Mouse (Mus musculus): ENCODE results near the gene Tlr6. TPM values are rescaled to one million over a fixed set of nuclear protein-coding genes. Genes with fewer than 3 reads are reported as not detected.

Gene Tlr6
- polyA plus RNA-seq, 1 experiment from 2014 or later, result 0.40 TPM

GRCm38 (mm10) chr5:64922891-64923381 is 37.0 kb downstream of the Tlr6 start:
- 83% methylated on average over 5 of the region's 5 CpGs for WGBS
- ATAC-seq (ENCODE audit: insufficient number of reproducible peaks, insufficient read depth, low FRiP score, low TSS enrichment, low read depth), result no peak
- Histone ChIP-seq H3K9ac (replicated peaks) (no peak overlapping the region), H3K27me3 (no peaks in the 10 kb centered on the region), H3K4me2 (no peak overlapping the region), H3K4me1 (replicated peaks) (no peaks in the 10 kb centered on the region), H3K4me3 (replicated peaks) (no peak overlapping the region), H3K9me3 (no peaks in the 10 kb centered on the region), H3K36me3 (no peaks in the 10 kb centered on the region), H3K27ac (no peak overlapping the region)

DNA sequence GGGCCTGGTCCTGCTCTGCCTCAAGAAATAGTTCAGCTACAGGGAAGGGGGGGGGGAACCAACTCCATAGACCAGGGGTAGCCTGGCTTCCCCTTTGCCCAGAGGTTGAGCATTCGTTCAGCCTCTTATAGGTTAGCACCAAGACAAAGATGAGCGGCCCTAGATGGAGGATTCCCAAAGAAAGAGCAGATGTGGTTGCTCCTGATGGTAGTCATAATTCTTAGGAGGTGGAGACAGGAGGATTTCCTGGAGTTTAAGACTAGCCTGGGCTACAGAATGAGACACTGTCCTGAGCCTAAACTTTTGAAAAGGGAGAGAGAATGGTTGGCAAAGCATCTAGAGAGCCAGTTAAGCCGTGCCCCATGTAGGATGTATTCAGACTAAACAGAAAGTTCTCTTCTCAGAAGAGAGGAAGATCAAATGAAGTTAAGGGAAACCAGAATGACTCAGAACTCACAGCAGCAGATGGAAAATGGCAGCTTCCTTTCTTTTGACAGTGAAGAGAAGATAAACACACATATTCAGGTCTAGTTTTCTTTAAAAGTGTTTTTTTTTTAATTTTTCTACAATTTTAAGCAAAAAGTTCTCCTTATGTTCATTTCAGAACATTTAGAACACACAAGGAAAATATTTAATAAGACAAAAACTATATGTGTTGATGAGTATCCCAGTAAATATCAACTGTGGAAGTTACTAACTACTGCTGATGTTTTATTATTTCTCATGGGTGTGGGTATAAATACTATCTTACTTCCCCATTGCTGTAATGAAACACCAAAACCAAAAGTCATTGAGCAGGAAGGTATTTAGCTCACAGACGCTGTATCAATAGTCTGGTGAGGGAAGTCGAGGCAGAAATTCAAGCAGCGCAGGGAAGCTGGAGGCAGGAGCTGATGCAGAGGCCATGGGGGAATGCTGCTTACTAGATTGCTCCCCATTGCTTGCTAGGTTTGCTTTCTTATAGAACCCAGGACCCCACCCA is 41.0 kb downstream of the Tlr6 start:
- no peaks in the 10 kb centered on the region for H3K36me3 ChIP-seq
- H3K27me3 ChIP-seq, result no peaks in the 10 kb centered on the region
- H3K4me1 ChIP-seq (replicated peaks), result no peaks in the 10 kb centered on the region
- H3K4me3 ChIP-seq (replicated peaks), result no peak overlapping the region
- no peak overlapping the region for H3K9ac ChIP-seq (replicated peaks)
- H3K9me3 ChIP-seq, result peaks cover 10% of the 10 kb centered on the region; the same call in 1 of the 2 replicates
- no peak overlapping the region for H3K4me2 ChIP-seq
- WGBS, result 90% methylated on average over 6 of the region's 6 CpGs
- no peak for ATAC-seq (ENCODE audit: insufficient number of reproducible peaks, insufficient read depth, low FRiP score, low TSS enrichment, low read depth)
- H3K27ac ChIP-seq, result no peak overlapping the region

DNA sequence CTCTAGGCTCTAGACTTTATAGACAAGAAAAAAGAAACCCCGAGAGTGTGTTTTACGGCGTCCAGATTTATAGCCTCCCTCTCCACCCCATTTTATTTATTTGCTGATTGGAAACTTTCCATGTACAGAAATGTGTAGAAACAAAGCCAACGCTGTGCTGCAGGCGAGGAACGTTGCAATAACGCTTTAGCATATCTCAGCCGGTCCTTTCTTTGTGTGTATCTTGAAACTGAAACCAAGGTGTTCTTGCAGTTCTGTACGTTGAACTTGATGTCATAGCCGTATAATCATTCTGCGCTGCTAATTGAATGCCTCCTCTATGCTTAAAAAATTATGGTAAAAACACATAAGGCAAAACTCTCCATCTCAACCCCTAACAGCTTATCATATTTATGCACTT is 42.2 kb downstream of the Tlr6 start:
- no peak for ATAC-seq (ENCODE audit: insufficient number of reproducible peaks, insufficient read depth, low FRiP score, low TSS enrichment, low read depth)

GRCm38 (mm10) chr5:64917161-64917560 is 42.7 kb downstream of the Tlr6 start:
- no peak overlapping the region for H3K27ac ChIP-seq
- H3K9me3 ChIP-seq, result peaks cover 10% of the 10 kb centered on the region; the same call in 1 of the 2 replicates
- no peak for ATAC-seq (ENCODE audit: insufficient number of reproducible peaks, insufficient read depth, low FRiP score, low TSS enrichment, low read depth)
- 96% methylated on average over 9 of the region's 9 CpGs for WGBS
- no peak overlapping the region for H3K4me3 ChIP-seq (replicated peaks)
- no peaks in the 10 kb centered on the region for H3K27me3 ChIP-seq
- H3K4me1 ChIP-seq (replicated peaks), result no peaks in the 10 kb centered on the region
- H3K4me2 ChIP-seq, result no peak overlapping the region
- H3K9ac ChIP-seq (replicated peaks), result no peak overlapping the region
- H3K36me3 ChIP-seq, result no peaks in the 10 kb centered on the region

More for the DNA sequence above, 42.2 kb downstream of the Tlr6 start:
- peaks cover 10% of the 10 kb centered on the region; the same call in 1 of the 2 replicates for H3K9me3 ChIP-seq
- no peak overlapping the region for H3K9ac ChIP-seq (replicated peaks)
- no peaks in the 10 kb centered on the region for H3K27me3 ChIP-seq
- 75% methylated on average over 11 of the region's 11 CpGs for WGBS
- H3K4me2 ChIP-seq, result no peak overlapping the region
- no peaks in the 10 kb centered on the region for H3K36me3 ChIP-seq
- H3K4me3 ChIP-seq (replicated peaks), result no peak overlapping the region
- no peaks in the 10 kb centered on the region for H3K4me1 ChIP-seq (replicated peaks)
- H3K27ac ChIP-seq, result peak overlapping the region; percentile 56

GRCm38 (mm10) chr5:64908585-64909284 is 51.2 kb downstream of the Tlr6 start:
- WGBS, result 92% methylated on average over 6 of the region's 6 CpGs
- no peaks in the 10 kb centered on the region for H3K4me1 ChIP-seq (replicated peaks)
- ATAC-seq (ENCODE audit: insufficient number of reproducible peaks, insufficient read depth, low FRiP score, low TSS enrichment, low read depth), result no peak
- H3K36me3 ChIP-seq, result no peaks in the 10 kb centered on the region
- no peak overlapping the region for H3K4me2 ChIP-seq
- H3K4me3 ChIP-seq (replicated peaks), result no peak overlapping the region
- H3K9me3 ChIP-seq, result no peaks in the 10 kb centered on the region
- no peak overlapping the region for H3K9ac ChIP-seq (replicated peaks)
- H3K27me3 ChIP-seq, result no peaks in the 10 kb centered on the region
- H3K27ac ChIP-seq, result no peak overlapping the region

DNA sequence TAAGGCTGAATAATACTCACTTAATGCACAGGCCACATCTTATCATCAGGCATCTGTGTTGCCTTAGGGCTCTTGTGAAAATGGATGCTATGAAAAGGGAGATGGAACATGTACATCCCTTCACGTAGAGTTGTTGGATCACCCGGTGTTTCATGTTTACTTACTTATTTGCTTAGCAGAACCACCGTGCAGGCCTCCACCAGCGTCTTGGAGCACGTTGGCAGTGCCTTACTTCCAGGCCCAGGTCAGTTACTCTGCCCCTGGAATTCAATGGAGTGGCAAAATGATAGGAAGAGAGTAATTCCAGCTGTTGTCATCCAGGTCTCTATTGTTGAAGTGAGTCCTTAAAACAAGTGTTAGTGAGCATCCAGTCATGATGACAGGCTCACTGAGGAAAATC is 52.0 kb downstream of the Tlr6 start:
- no peak for ATAC-seq (ENCODE audit: insufficient number of reproducible peaks, insufficient read depth, low FRiP score, low TSS enrichment, low read depth)
- Histone ChIP-seq H3K4me2 (no peak overlapping the region), H3K27me3 (no peaks in the 10 kb centered on the region), H3K4me3 (replicated peaks) (no peak overlapping the region), H3K27ac (no peak overlapping the region), H3K9ac (replicated peaks) (no peak overlapping the region), H3K9me3 (no peaks in the 10 kb centered on the region), H3K4me1 (replicated peaks) (no peaks in the 10 kb centered on the region), H3K36me3 (no peaks in the 10 kb centered on the region)
- WGBS, result 95% methylated on average over 5 of the region's 5 CpGs

DNA sequence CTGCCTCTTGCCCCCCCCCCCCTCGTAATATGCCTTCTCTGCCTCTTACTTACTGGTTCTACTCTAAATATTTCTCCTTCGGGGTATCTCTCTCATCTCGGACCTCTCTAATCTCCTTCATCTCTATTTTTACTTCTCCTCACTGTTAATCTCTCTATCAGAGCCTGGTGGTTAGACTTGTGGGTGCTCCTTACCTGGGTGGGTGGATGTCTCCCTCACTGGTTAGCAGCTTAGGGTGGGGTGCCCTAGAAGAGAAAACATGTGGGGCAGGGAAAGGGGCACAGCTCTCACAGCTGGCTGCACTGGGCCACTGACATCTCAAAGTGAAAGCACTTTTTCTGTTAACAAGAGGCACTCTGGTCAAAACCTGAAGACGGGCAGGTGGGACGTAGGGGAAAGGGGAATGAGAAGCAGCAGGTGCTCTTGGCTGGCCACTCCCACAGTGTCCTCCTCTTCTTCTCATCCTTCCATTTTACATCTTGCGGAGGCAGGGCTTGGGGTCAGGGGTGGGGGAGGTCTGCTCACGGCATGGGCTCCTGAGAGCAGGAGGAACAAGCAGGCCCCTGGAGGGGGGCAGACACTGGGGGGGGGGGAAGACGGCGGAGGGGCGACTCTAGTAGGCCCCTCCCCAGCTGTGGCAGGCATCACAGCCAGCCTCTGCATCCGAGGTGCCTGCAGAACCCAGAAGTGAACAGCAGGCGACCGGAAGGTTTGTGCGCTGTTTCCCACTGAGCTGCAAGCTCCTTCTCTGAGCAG is 54.2 kb downstream of the Tlr6 start:
- peaks cover 6% of the 10 kb centered on the region; the same call in 1 of the 2 replicates for H3K9me3 ChIP-seq
- 62% methylated on average over 11 of the region's 14 CpGs for WGBS

More for the DNA sequence above, 54.2 kb downstream of the Tlr6 start:
- no peaks in the 10 kb centered on the region for H3K27me3 ChIP-seq
- no peak for ATAC-seq (ENCODE audit: insufficient number of reproducible peaks, insufficient read depth, low FRiP score, low TSS enrichment, low read depth)
- no peak overlapping the region for H3K27ac ChIP-seq
- H3K4me3 ChIP-seq (replicated peaks), result no peak overlapping the region
- H3K4me2 ChIP-seq, result no peak overlapping the region
- no peaks in the 10 kb centered on the region for H3K36me3 ChIP-seq
- H3K4me1 ChIP-seq (replicated peaks), result no peaks in the 10 kb centered on the region
- H3K9ac ChIP-seq (replicated peaks), result no peak overlapping the region

MicroRNAs within 50 kb of the gene (microRNA counts, 519-probe panel; counts per million panel counts)
- microRNA mmu-miR-574-3p (not detected), microRNA mmu-miR-574-5p (not detected)

Small RNA genes within 50 kb of the gene (microRNA-seq; reads per million reads assigned to microRNA genes)
- 73.7 reads per million, percentile 48 among the genes with 10 or more reads in this experiment for gene Mir574

Other genes starting within 250 kb of the Tlr6 start
- gene Klf3, start 156.7 kb downstream of the Tlr6 start, polyA plus RNA-seq (2016; fragmentation: Nextera tagmentation; extraction: Ambion mirVana), result 37.2 and 37.8 TPM in 2 replicates
- 0.52 and 0.55 TPM in 2 replicates for gene Tlr1, start 26.5 kb downstream of the Tlr6 start, polyA plus RNA-seq (2016; fragmentation: Nextera tagmentation; extraction: Ambion mirVana)
- gene Fam114a1, start 10.0 kb upstream of the Tlr6 start, polyA plus RNA-seq (2016; fragmentation: Nextera tagmentation; extraction: Ambion mirVana), result 32.2 and 34.6 TPM in 2 replicates
- 0.15 TPM in 1 of 2 replicates, not detected in the other for gene Tmem156, start 132.0 kb upstream of the Tlr6 start, polyA plus RNA-seq (2016; fragmentation: Nextera tagmentation; extraction: Ambion mirVana)
- gene Klhl5, start 147.4 kb upstream of the Tlr6 start, polyA plus RNA-seq (2016; fragmentation: Nextera tagmentation; extraction: Ambion mirVana), result 24.5 and 24.8 TPM in 2 replicates
- gene Wdr19, start 239.6 kb upstream of the Tlr6 start, polyA plus RNA-seq (2016; fragmentation: Nextera tagmentation; extraction: Ambion mirVana), result 12.2 and 16.6 TPM in 2 replicates